Mouse (Mus musculus) midbrain, embryonic 14.5 days (tissue): ENCODE data around the gene Zfp366. TPM values are rescaled to one million over a fixed set of nuclear protein-coding genes. Genes with fewer than 3 reads are reported as not detected.

ENCODE experiments used
- ATAC-seq: fragments of 200-750 bp; cut with Nextera tagmentation; 2 replicates; pipeline ENCODE4 v1.8.0; 2017; ENCODE audit warnings: moderate number of reproducible peaks, moderate library complexity; ENCODE audit not compliant: low FRiP score, low TSS enrichment
- DNase-seq: peaks from one replicate; pipeline ENCODE4 v3.0.0-alpha.2; 2015
- H3K27ac ChIP-seq: fragments of 300-500 bp; sonication (generic); replicated peaks from 2 replicates; pipeline ENCODE4 v1.5.1; 2014; ENCODE audit warnings: mild to moderate bottlenecking, low read depth, low read length, moderate library complexity
- H3K27me3 ChIP-seq: fragments of 300-500 bp; sonication (generic); 2 replicates; pipeline ENCODE4 v1.6.1; 2014; ENCODE audit warnings: low read length, control low read depth, mixed read lengths; ENCODE audit not compliant: control insufficient read depth, insufficient read depth
- H3K36me3 ChIP-seq: fragments of 300-500 bp; sonication (generic); 2 replicates; pipeline ENCODE4 v1.6.1; 2014; ENCODE audit warnings: low read length, control low read depth; ENCODE audit not compliant: control insufficient read depth, insufficient read depth
- H3K4me1 ChIP-seq: fragments of 300-500 bp; sonication (generic); 2 replicates; pipeline ENCODE4 v1.6.1; 2014; ENCODE audit warnings: mild to moderate bottlenecking, antibody characterized with exemption, low read length, control low read depth; ENCODE audit not compliant: control insufficient read depth, insufficient read depth
- H3K4me2 ChIP-seq: fragments of 300-500 bp; sonication (generic); 2 replicates; pipeline ENCODE4 v1.6.1; 2014; ENCODE audit warnings: mild to moderate bottlenecking, low read length, moderate library complexity
- H3K4me3 ChIP-seq: fragments of 300-500 bp; sonication (generic); replicated peaks from 2 replicates; pipeline ENCODE4 v1.5.1; 2014; ENCODE audit warnings: low read depth, low read length
- H3K9ac ChIP-seq: fragments of 300-500 bp; sonication (generic); replicated peaks from 2 replicates; pipeline ENCODE4 v1.6.1; 2014; ENCODE audit warnings: mild to moderate bottlenecking, low read length, moderate library complexity
- H3K9me3 ChIP-seq: fragments of 300-500 bp; sonication (generic); 2 replicates; pipeline ENCODE4 v1.6.1; 2016; ENCODE audit warnings: low read length, control low read depth, mixed read lengths; ENCODE audit not compliant: control insufficient read depth
- WGBS: fragments of 180-500 bp; shearing (Covaris S2); extraction: QIAGEN DNeasy Blood & Tissue Kit; methylation state at CpG from one replicate; pipeline ENCODE4 v1.1.7; 2014; 5-methylcytosine and 5-hydroxymethylcytosine counted together
- polyA plus RNA-seq: library from polyadenylated mRNA; unstranded; fragments of >200 nt; fragmentation: Nextera tagmentation; extraction: Ambion mirVana; gene quantifications from 2 replicates; pipeline ENCODE4 v1.2.1, GENCODE M21; 2014

Gene Zfp366
- polyA plus RNA-seq, 1 experiment from 2014 or later: 0.79 TPM

- Histone ChIP-seq H3K27me3 (no peaks in the 10 kb centered on the region), H3K4me3 (no peak overlapping the region), H3K4me1 (no peaks in the 10 kb centered on the region), H3K36me3 (no peaks in the 10 kb centered on the region), H3K9me3 (no peaks in the 10 kb centered on the region), H3K9ac (no peak overlapping the region), H3K27ac (no peak overlapping the region), H3K4me2 (no peak overlapping the region)
- WGBS: 84% methylated on average over 21 of the region's 21 CpGs
- ATAC-seq: no peak
- no peak for DNase-seq
These were observed 61.4 kb downstream of the Zfp366 start for GRCm38 (mm10) chr13:99245916-99246460.

GRCm38 (mm10) chr13:99250806-99251205 is 66.2 kb downstream of the Zfp366 start:
- 0 out of 2 replicates have a peak, but pooled peaks cover 2% of the 10 kb centered on the region for H3K4me1 ChIP-seq
- no peak overlapping the region for H3K9ac ChIP-seq
- H3K4me3 ChIP-seq: no peak overlapping the region
- ATAC-seq (no peak), DNase-seq (no peak)
- WGBS: 91% methylated on average over 2 of the region's 2 CpGs
- H3K27ac ChIP-seq: no peak overlapping the region
- no peaks in the 10 kb centered on the region for H3K36me3 ChIP-seq
- no peak overlapping the region for H3K4me2 ChIP-seq
- no peaks in the 10 kb centered on the region for H3K9me3 ChIP-seq
- no peaks in the 10 kb centered on the region for H3K27me3 ChIP-seq

DNA sequence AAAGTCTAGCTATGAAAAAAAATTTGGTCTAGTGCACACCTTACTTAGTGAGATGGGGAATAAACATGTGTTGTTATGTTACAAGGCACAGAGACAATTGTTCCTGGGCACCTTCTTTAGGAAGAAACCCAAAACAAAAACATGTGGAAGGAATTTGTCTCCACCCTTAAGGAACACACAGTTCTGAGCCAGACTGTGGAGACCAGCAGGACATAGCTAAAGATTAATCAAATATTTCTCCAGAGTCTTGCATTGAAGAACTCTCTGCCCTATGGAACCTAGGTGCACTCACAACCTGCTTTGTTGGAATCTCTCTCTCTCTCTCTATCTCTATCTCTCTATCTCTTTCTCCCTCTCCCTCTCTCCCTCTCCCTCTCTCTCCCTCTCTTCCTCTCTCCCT is 69.6 kb downstream of the Zfp366 start:
- ATAC-seq: no peak
- Histone ChIP-seq H3K36me3 (no peaks in the 10 kb centered on the region), H3K9me3 (no peaks in the 10 kb centered on the region)

GRCm38 (mm10) chr13:99254781-99255180 is 70.2 kb downstream of the Zfp366 start:
- Histone ChIP-seq H3K9ac (no peak overlapping the region), H3K4me1 (0 out of 2 replicates have a peak, but pooled peaks cover 2% of the 10 kb centered on the region), H3K4me3 (no peak overlapping the region), H3K27ac (no peak overlapping the region), H3K36me3 (no peaks in the 10 kb centered on the region), H3K27me3 (no peaks in the 10 kb centered on the region), H3K4me2 (no peak overlapping the region), H3K9me3 (no peaks in the 10 kb centered on the region)
- DNase-seq (no peak), ATAC-seq (no peak)
- 43% methylated on average over 3 of the region's 3 CpGs for WGBS

More for the DNA sequence above, 69.6 kb downstream of the Zfp366 start:
- Histone ChIP-seq H3K27ac (no peak overlapping the region), H3K27me3 (no peaks in the 10 kb centered on the region), H3K4me2 (no peak overlapping the region), H3K9ac (no peak overlapping the region), H3K4me3 (no peak overlapping the region), H3K4me1 (0 out of 2 replicates have a peak, but pooled peaks cover 2% of the 10 kb centered on the region)
- no peak for DNase-seq

DNA sequence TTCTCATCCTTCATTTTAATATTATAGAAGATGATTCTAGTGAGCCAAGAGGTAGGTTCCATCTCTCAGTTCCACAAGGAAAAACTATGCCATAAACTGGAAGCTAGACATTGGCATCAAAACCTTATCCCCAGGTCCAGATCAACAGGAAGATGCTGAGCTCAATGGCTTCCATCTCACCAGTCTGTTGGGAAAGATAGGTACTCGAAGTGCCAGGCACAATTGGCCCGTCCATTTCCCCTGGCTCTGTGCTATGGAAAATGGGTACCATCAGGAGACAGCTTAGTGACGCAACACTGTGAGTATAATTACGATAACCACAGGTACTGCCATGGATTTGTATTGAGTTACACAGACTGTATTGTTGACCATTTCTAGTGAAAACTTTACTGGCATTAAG is 72.3 kb downstream of the Zfp366 start:
- Histone ChIP-seq H3K9ac (no peak overlapping the region), H3K4me3 (no peak overlapping the region), H3K9me3 (no peaks in the 10 kb centered on the region), H3K27me3 (no peaks in the 10 kb centered on the region), H3K36me3 (no peaks in the 10 kb centered on the region), H3K4me1 (0 out of 2 replicates have a peak, but pooled peaks cover 2% of the 10 kb centered on the region), H3K4me2 (no peak overlapping the region), H3K27ac (no peak overlapping the region)
- no peak for ATAC-seq
- WGBS: 88% methylated on average over 4 of the region's 4 CpGs
- no peak for DNase-seq

DNA sequence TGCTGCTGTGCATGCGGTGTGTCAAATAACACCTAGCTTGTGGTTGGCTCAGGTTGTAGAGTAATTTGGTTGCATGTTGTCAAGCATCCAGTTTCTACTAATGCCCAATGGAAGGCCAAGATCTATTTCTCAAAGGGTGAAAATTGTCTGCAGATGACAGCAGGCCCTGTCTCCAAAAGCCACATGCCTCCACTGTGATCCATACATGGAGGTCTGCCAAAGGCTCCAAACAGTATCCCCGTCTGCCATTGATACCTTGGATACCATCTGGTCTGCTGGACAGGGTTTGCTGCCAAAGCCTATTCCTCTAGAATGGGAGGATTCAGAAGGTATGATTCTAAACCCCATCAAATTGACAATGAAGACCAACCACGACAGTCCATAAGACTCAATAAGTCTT is 74.1 kb downstream of the Zfp366 start:
- Histone ChIP-seq H3K9me3 (no peaks in the 10 kb centered on the region), H3K4me1 (0 out of 2 replicates have a peak, but pooled peaks cover 2% of the 10 kb centered on the region), H3K4me2 (no peak overlapping the region), H3K4me3 (no peak overlapping the region), H3K9ac (no peak overlapping the region), H3K27ac (no peak overlapping the region), H3K36me3 (no peaks in the 10 kb centered on the region), H3K27me3 (no peaks in the 10 kb centered on the region)
- DNase-seq: no peak
- ATAC-seq: no peak
- WGBS: 93% methylated on average over 3 of the region's 3 CpGs

DNA sequence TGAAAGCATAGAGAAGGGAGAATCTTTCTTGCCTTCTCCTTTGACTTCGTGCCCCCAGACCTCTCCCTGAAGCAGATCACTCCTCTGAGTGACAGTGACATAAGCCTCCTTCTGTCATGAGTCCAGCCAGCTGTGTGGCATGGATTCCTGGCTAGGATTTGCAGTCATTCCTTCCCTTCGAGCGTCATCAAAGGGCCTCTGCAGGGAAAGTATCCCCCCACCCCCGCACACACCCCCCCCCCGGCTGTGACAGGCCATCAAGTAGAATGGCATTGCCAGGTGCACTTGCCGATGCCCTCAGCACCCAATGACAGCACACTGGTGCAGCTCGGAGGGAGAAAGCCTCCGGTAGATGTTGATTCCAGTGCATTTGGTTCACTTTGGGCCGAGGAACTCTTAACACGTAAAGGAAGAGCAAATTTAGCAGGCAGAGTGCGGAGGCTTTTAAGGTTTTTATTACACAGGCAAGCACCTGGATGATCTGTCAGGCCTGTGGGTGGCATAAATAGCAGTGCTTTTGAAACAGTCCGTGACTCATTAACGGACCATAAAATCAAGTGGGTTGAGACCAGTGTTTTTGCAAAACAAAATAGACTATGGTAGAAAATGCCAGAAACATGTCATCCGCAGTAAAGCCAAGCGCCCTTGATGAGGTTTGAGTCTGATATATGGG is 75.0 kb downstream of the Zfp366 start:
- no peaks in the 10 kb centered on the region for H3K36me3 ChIP-seq
- H3K4me2 ChIP-seq: no peak overlapping the region
- no peaks in the 10 kb centered on the region for H3K9me3 ChIP-seq
- no peak overlapping the region for H3K27ac ChIP-seq
- H3K4me3 ChIP-seq: no peak overlapping the region
- H3K4me1 ChIP-seq: 0 out of 2 replicates have a peak, but pooled peaks cover 2% of the 10 kb centered on the region
- no peaks in the 10 kb centered on the region for H3K27me3 ChIP-seq
- H3K9ac ChIP-seq: no peak overlapping the region
- ATAC-seq: no peak
- DNase-seq: no peak
- WGBS: 81% methylated on average over 15 of the region's 15 CpGs

GRCm38 (mm10) chr13:99262406-99262805 is 77.8 kb downstream of the Zfp366 start:
- WGBS: 86% methylated on average over 1 of the region's 1 CpGs

DNA sequence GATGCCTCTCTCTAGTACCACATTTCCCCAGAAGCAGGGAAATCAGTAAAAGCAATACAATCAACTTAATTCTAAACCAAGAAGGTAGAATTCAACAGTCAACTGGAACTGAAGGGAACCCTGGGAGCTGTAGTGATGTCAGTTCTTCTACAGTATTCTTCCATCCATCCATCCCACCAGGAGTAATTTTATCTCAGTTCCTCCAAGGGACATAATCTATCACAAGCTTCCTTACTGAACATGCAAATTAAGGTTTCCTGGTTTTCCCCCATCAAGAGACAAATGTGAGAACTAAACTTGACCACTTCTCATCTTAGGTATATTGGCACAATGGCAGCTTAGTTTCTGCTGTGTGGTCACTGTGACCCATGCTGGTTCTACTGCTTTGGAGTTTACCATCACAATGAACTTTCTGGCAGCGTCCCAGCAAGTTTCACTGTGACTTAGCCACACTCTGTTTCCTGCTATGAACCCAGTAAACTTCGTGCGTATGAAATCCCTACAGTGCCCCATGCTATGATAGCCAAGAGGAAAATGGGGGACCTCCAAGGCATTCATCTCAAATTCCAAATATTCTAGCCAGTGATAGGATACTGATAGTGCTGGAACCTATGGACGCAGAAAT is 78.6 kb downstream of the Zfp366 start:
- H3K27me3 ChIP-seq: no peaks in the 10 kb centered on the region
- no peak overlapping the region for H3K9ac ChIP-seq
- DNase-seq (peak; percentile 9), ATAC-seq (no peak)
- no peaks in the 10 kb centered on the region for H3K9me3 ChIP-seq
- H3K27ac ChIP-seq: no peak overlapping the region
- H3K36me3 ChIP-seq: no peaks in the 10 kb centered on the region
- no peaks in the 10 kb centered on the region for H3K4me1 ChIP-seq
- WGBS: 71% methylated on average over 4 of the region's 4 CpGs
- no peak overlapping the region for H3K4me3 ChIP-seq
- H3K4me2 ChIP-seq: no peak overlapping the region

More at GRCm38 (mm10) chr13:99262406-99262805, 77.8 kb downstream of the Zfp366 start:
- ATAC-seq (no peak), DNase-seq (no peak)
- H3K27me3 ChIP-seq: no peaks in the 10 kb centered on the region
- H3K27ac ChIP-seq: no peak overlapping the region
- no peak overlapping the region for H3K4me2 ChIP-seq
- H3K36me3 ChIP-seq: no peaks in the 10 kb centered on the region
- no peaks in the 10 kb centered on the region for H3K4me1 ChIP-seq
- no peak overlapping the region for H3K4me3 ChIP-seq
- no peaks in the 10 kb centered on the region for H3K9me3 ChIP-seq
- no peak overlapping the region for H3K9ac ChIP-seq
